Mouse (Mus musculus): ENCODE results near the gene Sbno2.

DNA sequence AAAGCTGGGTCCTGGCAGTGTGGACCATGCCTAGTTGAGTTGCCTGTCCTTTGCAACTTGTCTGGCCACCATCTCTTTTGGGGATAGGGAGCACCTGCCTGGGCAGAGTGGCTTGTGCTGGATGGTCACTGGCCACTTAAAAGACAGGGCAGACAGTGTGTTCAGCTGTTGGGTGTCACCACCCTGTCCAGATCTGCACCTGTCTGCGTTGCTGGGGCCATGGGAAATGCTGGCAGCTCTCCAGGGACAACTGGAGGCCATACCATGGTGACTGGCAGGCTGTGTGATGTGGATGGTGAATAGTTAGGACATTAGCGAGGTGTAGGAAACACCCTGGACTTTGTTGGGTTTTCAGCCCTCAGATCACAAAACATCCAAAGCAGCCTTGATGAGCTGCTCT, 14.8 kb upstream of the Sbno2 start:
- no peak for TF ChIP-seq CTCF (IDR thresholded peaks at IDR 0.05; ENCODE audit: low read depth)
- no peak for TF ChIP-seq EP300 (IDR thresholded peaks at IDR 0.05; ENCODE audit: low read depth)
